Mouse (Mus musculus): ENCODE results near the gene Ptprf.

DNA sequence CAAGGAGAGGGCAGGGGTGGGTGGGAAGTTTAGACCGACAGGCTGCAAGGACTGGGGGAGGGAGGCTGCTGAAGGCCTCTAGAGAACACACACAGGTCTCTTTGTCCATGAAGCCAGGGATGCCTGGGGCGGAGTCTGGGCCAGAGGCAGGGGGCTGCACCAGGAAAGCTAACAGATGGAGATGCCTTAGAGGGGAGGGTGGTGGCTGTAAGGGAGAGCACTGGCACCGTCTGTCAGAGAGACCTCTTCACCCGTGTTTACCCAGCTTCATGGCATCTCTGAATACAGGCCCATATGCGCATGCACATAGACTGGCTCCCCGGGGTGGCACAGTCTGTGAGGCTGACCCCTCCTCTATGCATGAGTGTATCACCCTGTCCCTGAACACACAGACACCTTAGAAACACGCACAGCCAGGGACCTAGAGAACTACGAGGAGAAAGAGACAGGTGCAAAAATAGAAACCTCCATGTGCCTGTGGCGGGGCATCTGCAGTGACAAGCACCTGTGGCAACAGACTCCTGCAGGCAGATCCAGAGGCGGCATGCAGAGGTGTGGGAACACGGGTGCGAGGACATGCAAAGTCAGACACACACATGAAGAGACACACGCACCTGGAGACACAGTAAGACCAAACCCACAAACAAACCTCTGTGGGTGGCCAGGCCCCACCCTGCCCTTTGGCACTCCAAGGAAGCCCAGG lies 29.3 kb downstream of the Ptprf start:
- no peak for TF ChIP-seq CTCF (IDR thresholded peaks at IDR 0.05; ENCODE audit: insufficient read depth, low read length)
- no peak for TF ChIP-seq POLR2A (IDR thresholded peaks at IDR 0.05; ENCODE audit: borderline replicate concordance, extremely low read depth, low read depth, low read length)

All from lung, adult 2 months (tissue).